Comparison of ENCODE assay signal across 21 mouse cellular contexts in the genomic region with DNA sequence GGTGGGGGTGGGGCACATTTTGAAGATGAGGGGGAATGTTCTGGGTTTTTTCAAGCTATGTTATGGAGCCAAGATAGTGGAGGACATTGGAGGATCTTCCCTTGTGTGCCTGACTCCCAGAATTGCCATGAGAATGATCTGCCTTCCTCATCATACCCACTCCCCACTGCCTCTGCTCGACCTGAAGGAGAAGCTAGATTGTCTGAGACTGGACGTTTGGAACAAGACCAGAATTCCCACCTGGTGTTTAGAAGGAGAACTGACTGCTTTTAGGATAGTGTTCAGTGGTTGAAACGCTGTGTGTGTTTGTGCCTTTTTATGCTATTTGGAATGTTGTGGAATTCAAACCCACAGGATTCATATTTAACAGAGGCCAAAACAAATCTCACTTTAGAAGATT. TPM values are rescaled to one million over a fixed set of nuclear protein-coding genes. Genes with fewer than 3 reads are reported as not detected.
DNase-seq lines count a peak whose midpoint lies in the region; ATAC-seq and TF ChIP-seq lines count a peak whose summit lies in the region.
"Had no signal": no experiment of that assay in that cellular context is flagged by ENCODE, and none has a peak within 500 bp of the region (broad histone marks: within the 10 kb centered on the region; RNA-seq: fewer than 3 reads in every experiment).

No protein-coding gene starts in this region.

- H3K4me2 ChIP-seq in hindbrain, embryonic 14.5 days (replicated peaks) = no peak overlapping the region
- no peak overlapping the region for H3K4me2 ChIP-seq in embryonic facial prominence, embryonic 14.5 days (ENCODE audit: low read depth, low read length)
- peak overlapping the region; percentile 18; the same call in 1 of the 2 replicates for H3K4me2 ChIP-seq in hindbrain, postnatal 0 days (ENCODE audit: low read depth, low read length)
- H3K4me2 ChIP-seq in neural tube, embryonic 15.5 days = 0 out of 2 replicates have a peak overlapping the region, but pooled peaks have one; percentile 3
- H3K4me2 ChIP-seq: embryonic facial prominence, embryonic 12.5 days; heart, embryonic 13.5 days; kidney, embryonic 15.5 days had no signal

- peak overlapping the region; percentile 82 for H3K27ac ChIP-seq in hindbrain, embryonic 10.5 days
- no peak overlapping the region; the same call in 1 of the 2 replicates for H3K27ac ChIP-seq in hindbrain, embryonic 14.5 days
- H3K27ac ChIP-seq in embryonic facial prominence, embryonic 14.5 days (replicated peaks; ENCODE audit: low read depth, low read length) = peak overlapping the region; percentile 39; the same call in 1 of the 2 replicates
- H3K27ac ChIP-seq in hindbrain, postnatal 0 days = peak overlapping the region; percentile 67
- H3K27ac ChIP-seq in neural tube, embryonic 15.5 days (replicated peaks) = peak overlapping the region; percentile 63
- H3K27ac ChIP-seq: embryonic facial prominence, embryonic 12.5 days; heart, embryonic 13.5 days; kidney, embryonic 15.5 days had no signal

- H3K36me3 ChIP-seq in hindbrain, embryonic 10.5 days = peaks cover 15% of the 10 kb centered on the region; the same call in 1 of the 2 replicates
- H3K36me3 ChIP-seq in hindbrain, embryonic 14.5 days (replicated peaks; ENCODE audit: control insufficient read depth, insufficient read depth) = no peaks in the 10 kb centered on the region
- no peaks in the 10 kb centered on the region for H3K36me3 ChIP-seq in embryonic facial prominence, embryonic 14.5 days (ENCODE audit: control insufficient read depth, insufficient read depth, low read length)
- H3K36me3 ChIP-seq in hindbrain, postnatal 0 days (ENCODE audit: insufficient read depth, low read length) = no peaks in the 10 kb centered on the region
- no peaks in the 10 kb centered on the region for H3K36me3 ChIP-seq in neural tube, embryonic 15.5 days
- H3K36me3 ChIP-seq: embryonic facial prominence, embryonic 12.5 days; G1E; heart, embryonic 13.5 days; kidney, embryonic 15.5 days had no signal

- ATAC-seq in hindbrain, embryonic 14.5 days (ENCODE audit: low FRiP score) = no peak
- ATAC-seq in embryonic facial prominence, embryonic 14.5 days (ENCODE audit: low read depth) = no peak
- no peak; the same call in 1 of the 2 replicates for ATAC-seq in hindbrain, postnatal 0 days
- no peak for ATAC-seq in neural tube, embryonic 15.5 days (ENCODE audit: low FRiP score)
- ATAC-seq: activated CD4-positive, CD25-positive, alpha-beta regulatory T cell, adult 4 months; inflammation-experienced regulatory T-cells, adult 6 months; liver, postnatal 0 days had no signal

- 0 out of 2 replicates have a peak, but pooled peaks have one; percentile 18 for TF ChIP-seq CTCF in hindbrain, postnatal 0 days (IDR thresholded peaks at IDR 0.05; ENCODE audit: low read depth)

- H3K4me3 ChIP-seq in hindbrain, embryonic 10.5 days = peak overlapping the region; percentile 4; the same call in 1 of the 2 replicates
- no peak overlapping the region for H3K4me3 ChIP-seq in hindbrain, embryonic 14.5 days (replicated peaks; ENCODE audit: low read length)
- H3K4me3 ChIP-seq in embryonic facial prominence, embryonic 14.5 days (ENCODE audit: low read depth, low read length) = no peak overlapping the region
- H3K4me3 ChIP-seq in hindbrain, postnatal 0 days (ENCODE audit: low read length) = no peak overlapping the region
- no peak overlapping the region for H3K4me3 ChIP-seq in neural tube, embryonic 15.5 days (replicated peaks)
- H3K4me3 ChIP-seq: embryonic facial prominence, embryonic 12.5 days; heart, embryonic 13.5 days; kidney, embryonic 15.5 days; megakaryocyte, embryonic 14.5 days; myocyte had no signal

- no peaks in the 10 kb centered on the region for H3K27me3 ChIP-seq in hindbrain, embryonic 10.5 days (ENCODE audit: insufficient read depth, poor library complexity, severe bottlenecking)
- H3K27me3 ChIP-seq in hindbrain, embryonic 14.5 days (ENCODE audit: control insufficient read depth, insufficient read depth, low read length) = no peaks in the 10 kb centered on the region
- H3K27me3 ChIP-seq in embryonic facial prominence, embryonic 14.5 days (replicated peaks; ENCODE audit: control insufficient read depth, insufficient read depth, low read length) = no peaks in the 10 kb centered on the region
- H3K27me3 ChIP-seq in hindbrain, postnatal 0 days (ENCODE audit: insufficient read depth, low read length) = no peaks in the 10 kb centered on the region
- no peaks in the 10 kb centered on the region for H3K27me3 ChIP-seq in neural tube, embryonic 15.5 days (replicated peaks)
- H3K27me3 ChIP-seq: embryonic facial prominence, embryonic 12.5 days; heart, embryonic 13.5 days; kidney, embryonic 15.5 days had no signal

- DNase-seq in hindbrain, embryonic 10.5 days (ENCODE audit: low spot score) = no peak
- no peak for DNase-seq in hindbrain, embryonic 14.5 days (ENCODE audit: low spot score)
- DNase-seq in embryonic facial prominence, embryonic 14.5 days (ENCODE audit: low spot score) = no peak
- peak; percentile 25 for DNase-seq in hindbrain, postnatal 0 days (ENCODE audit: low spot score)
- no peak for DNase-seq in left cerebral cortex, postnatal 25 days (ENCODE audit: low spot score in 2 of 2)
- no peak for DNase-seq in left cerebral cortex, adult 8-10 months (ENCODE audit: low spot score in 2 of 2)
- DNase-seq: cerebellum, adult 9-10 months; heart, adult 11 months; kidney, postnatal 4 days; liver, postnatal 0 days; thymus, postnatal 25 days had no signal

- 51% methylated on average over 3 of the region's 3 CpGs for WGBS in hindbrain, embryonic 10.5 days
- 62% methylated on average over 3 of the region's 3 CpGs for WGBS in hindbrain, embryonic 14.5 days
- WGBS in embryonic facial prominence, embryonic 14.5 days = 43% methylated on average over 3 of the region's 3 CpGs
- 42% methylated on average over 3 of the region's 3 CpGs for WGBS in hindbrain, postnatal 0 days
- WGBS in neural tube, embryonic 15.5 days = 52% methylated on average over 3 of the region's 3 CpGs

- intact Hi-C loops in left cerebral cortex, postnatal 25 days (cut with DNase I) = no loop called here

- H3K9ac ChIP-seq in hindbrain, embryonic 14.5 days = no peak overlapping the region
- no peak overlapping the region for H3K9ac ChIP-seq in embryonic facial prominence, embryonic 14.5 days (ENCODE audit: low read depth, low read length)
- H3K9ac ChIP-seq in hindbrain, postnatal 0 days (replicated peaks; ENCODE audit: low read length) = no peak overlapping the region
- no peak overlapping the region for H3K9ac ChIP-seq in neural tube, embryonic 15.5 days (replicated peaks)
- H3K9ac ChIP-seq: embryonic facial prominence, embryonic 12.5 days; heart, embryonic 13.5 days; kidney, embryonic 15.5 days; liver, postnatal 0 days had no signal

- H3K4me1 ChIP-seq in hindbrain, embryonic 10.5 days (replicated peaks) = peaks cover 47% of the 10 kb centered on the region
- H3K4me1 ChIP-seq in hindbrain, embryonic 14.5 days (replicated peaks; ENCODE audit: control insufficient read depth, insufficient read depth, low read length) = peaks cover 7% of the 10 kb centered on the region; the same call in 1 of the 2 replicates
- H3K4me1 ChIP-seq in embryonic facial prominence, embryonic 14.5 days (ENCODE audit: control insufficient read depth, insufficient read depth, low read length) = peaks cover 14% of the 10 kb centered on the region
- H3K4me1 ChIP-seq in hindbrain, postnatal 0 days (ENCODE audit: insufficient read depth, low read length) = 0 out of 2 replicates have a peak, but pooled peaks cover 13% of the 10 kb centered on the region
- H3K4me1 ChIP-seq in neural tube, embryonic 15.5 days = peaks cover 20% of the 10 kb centered on the region
- H3K4me1 ChIP-seq: megakaryocyte, embryonic 14.5 days had no signal

- H3K9me3 ChIP-seq in hindbrain, embryonic 10.5 days = no peaks in the 10 kb centered on the region
- no peaks in the 10 kb centered on the region for H3K9me3 ChIP-seq in hindbrain, embryonic 14.5 days (ENCODE audit: control insufficient read depth, low read length)
- H3K9me3 ChIP-seq in embryonic facial prominence, embryonic 14.5 days (ENCODE audit: control insufficient read depth, low read length) = no peaks in the 10 kb centered on the region
- H3K9me3 ChIP-seq in hindbrain, postnatal 0 days (ENCODE audit: low read length) = no peaks in the 10 kb centered on the region
- no peaks in the 10 kb centered on the region for H3K9me3 ChIP-seq in neural tube, embryonic 15.5 days (replicated peaks)
- H3K9me3 ChIP-seq: embryonic facial prominence, embryonic 12.5 days; G1E; heart, embryonic 13.5 days; kidney, embryonic 15.5 days had no signal

RNA-seq across cellular contexts. Expression of gene Gm973, which starts 8.7 kb away (rescaled TPM):
- 9.0 TPM in 2 replicates for polyA plus RNA-seq in hindbrain, embryonic 10.5 days (2016; fragmentation: Nextera tagmentation; extraction: Ambion mirVana)
- 7.1 and 10.6 TPM in 2 replicates for polyA plus RNA-seq in hindbrain, embryonic 14.5 days (2014; fragmentation: Nextera tagmentation; extraction: Ambion mirVana)
- polyA plus RNA-seq in embryonic facial prominence, embryonic 14.5 days (2014; fragmentation: Nextera tagmentation; extraction: Ambion mirVana) = 1.6 and 5.9 TPM in 2 replicates
- 9.7 and 12.5 TPM in 2 replicates for total RNA-seq in hindbrain, postnatal 0 days (2014; rRNA removed)
- 11.9 and 13.9 TPM in 2 replicates for polyA plus RNA-seq in hindbrain, postnatal 0 days (2015; fragmentation: Nextera tagmentation; extraction: Ambion mirVana)
- polyA plus RNA-seq in neural tube, embryonic 15.5 days (2015; fragmentation: Nextera tagmentation; extraction: Ambion mirVana) = 9.6 and 10.0 TPM in 2 replicates
- total RNA-seq in left cerebral cortex, postnatal 25 days (2021) = 1 to 10 TPM; 8.3 to 9.2 TPM
- total RNA-seq in left cerebral cortex, adult 8-10 months (2022) = 10 to 100 TPM; 12.9 to 22.4 (median 17.3) TPM
- total RNA-seq: liver, adult 2 months had no signal
- polyA plus RNA-seq: activated CD4-positive, CD25-positive, alpha-beta regulatory T cell, adult 4 months; liver, adult 2 months; liver, postnatal 0 days; myocyte had no signal

RNA-seq across cellular contexts. Expression of gene Fzd7, which starts 42.5 kb away (rescaled TPM):
- 14.4 and 16.1 TPM in 2 replicates for polyA plus RNA-seq in hindbrain, embryonic 10.5 days (2016; fragmentation: Nextera tagmentation; extraction: Ambion mirVana)
- polyA plus RNA-seq in hindbrain, embryonic 14.5 days (2014; fragmentation: Nextera tagmentation; extraction: Ambion mirVana) = 3.8 and 4.4 TPM in 2 replicates
- 13.8 and 16.6 TPM in 2 replicates for polyA plus RNA-seq in embryonic facial prominence, embryonic 14.5 days (2014; fragmentation: Nextera tagmentation; extraction: Ambion mirVana)
- 17.2 and 19.9 TPM in 2 replicates for total RNA-seq in hindbrain, postnatal 0 days (2014; rRNA removed)
- polyA plus RNA-seq in hindbrain, postnatal 0 days (2015; fragmentation: Nextera tagmentation; extraction: Ambion mirVana) = 1.4 and 1.8 TPM in 2 replicates
- polyA plus RNA-seq in neural tube, embryonic 15.5 days (2015; fragmentation: Nextera tagmentation; extraction: Ambion mirVana) = 3.5 and 4.5 TPM in 2 replicates
- 1 to 10 TPM; 6.8 to 6.9 TPM for total RNA-seq in left cerebral cortex, postnatal 25 days (2021)
- total RNA-seq in left cerebral cortex, adult 8-10 months (2022) = 1 to 10 TPM; 7.7 to 9.5 (median 8.2) TPM
- polyA plus RNA-seq: activated CD4-positive, CD25-positive, alpha-beta regulatory T cell, adult 4 months had no signal

Comparison
In these comparisons a context has a peak if more than half of its experiments do, and no peak if none do; other contexts are left out.
1. H3K4me2 ChIP-seq: peak in hindbrain, postnatal 0 days (single experiment) and neural tube, embryonic 15.5 days (single experiment); none in hindbrain, embryonic 14.5 days (single experiment) and embryonic facial prominence, embryonic 14.5 days (single experiment).